Mouse (Mus musculus): ENCODE results near the gene Rexo5. TPM values are rescaled to one million over a fixed set of nuclear protein-coding genes. Genes with fewer than 3 reads are reported as not detected.

The Rexo5 gene
- total RNA-seq, 2 experiments from 2014 or later, result 1.7 to 2.2 TPM

DNA sequence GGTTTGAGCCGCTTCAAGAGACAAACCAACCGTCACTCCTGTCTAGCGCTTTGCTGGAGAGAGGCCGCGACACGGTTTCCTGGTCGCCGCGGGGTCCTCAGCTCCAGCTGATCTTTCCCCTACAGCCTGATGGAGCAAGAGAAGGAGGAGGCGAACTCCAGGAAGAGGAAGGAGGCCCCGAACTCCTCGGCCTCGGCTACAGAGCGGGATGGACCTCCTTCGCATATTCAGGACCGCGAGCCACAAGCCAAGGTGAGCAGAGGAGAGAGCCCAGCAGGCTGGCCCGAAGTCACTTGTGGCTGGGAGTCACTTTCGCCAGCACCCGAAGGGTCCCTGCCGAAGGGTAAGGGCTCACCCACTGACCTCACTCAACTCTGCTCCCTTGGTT lies 439 bp downstream of the Rexo5 start:
- H3K4me3 ChIP-seq, result peak overlapping the region; percentile 63

DNA sequence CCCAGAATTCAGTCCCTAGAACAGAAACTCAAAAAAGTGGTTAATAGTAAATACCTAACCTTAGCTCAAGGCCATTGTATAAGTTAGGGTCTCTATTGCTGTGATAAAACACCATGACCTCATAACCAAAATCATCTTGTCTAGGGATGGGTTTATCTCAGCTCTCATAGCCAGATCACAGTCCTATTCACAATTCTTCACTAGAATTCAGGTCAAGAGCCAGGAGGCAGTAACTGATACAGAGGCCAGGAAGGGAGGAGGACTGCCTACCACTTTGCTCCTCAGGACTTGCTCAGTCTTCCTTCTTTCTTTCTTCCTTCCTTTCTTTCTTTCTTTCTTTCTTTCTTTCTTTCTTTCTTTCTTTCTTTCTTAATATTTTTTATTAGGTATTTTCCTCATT lies 1.5 kb downstream of the Rexo5 start:
- Histone ChIP-seq H3K27ac (no peak overlapping the region), H3K4me3 (no peak overlapping the region)
- DNase-seq (ENCODE audit: low spot score in 2 of 2), result no peak
- TF ChIP-seq CTCF (conservative IDR thresholded peaks at IDR 0.05), result no peak

More for the DNA sequence above, 439 bp downstream of the Rexo5 start:
- H3K27ac ChIP-seq, result peak overlapping the region; percentile 86; the same call in 1 of the 2 replicates
- DNase-seq (ENCODE audit: low spot score in 2 of 2), result no peak
- no peak for TF ChIP-seq CTCF (conservative IDR thresholded peaks at IDR 0.05)

DNA sequence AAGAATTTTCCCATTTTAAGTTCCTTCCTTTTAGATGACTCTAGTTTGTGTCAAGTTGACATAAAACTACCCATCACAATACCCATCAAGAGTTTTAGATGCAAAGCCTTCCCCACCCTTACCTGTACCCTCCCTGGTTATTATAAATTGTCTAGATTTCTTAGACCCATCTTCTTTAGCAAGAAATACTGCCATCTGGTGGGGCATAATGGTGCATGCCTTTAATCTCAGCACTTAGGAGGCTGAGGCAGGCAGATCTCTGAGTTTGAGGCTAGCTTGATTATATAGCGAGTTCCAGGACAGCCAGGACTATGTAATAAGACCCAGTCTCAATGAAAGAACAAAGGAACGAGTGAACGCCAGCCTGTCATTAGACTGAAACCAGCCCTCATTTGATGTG lies 6.7 kb downstream of the Rexo5 start:
- Histone ChIP-seq H3K27ac (no peak overlapping the region), H3K4me3 (no peak overlapping the region)
- no peak for DNase-seq (ENCODE audit: low spot score in 2 of 2)
- TF ChIP-seq CTCF (conservative IDR thresholded peaks at IDR 0.05), result peak; percentile 49

DNA sequence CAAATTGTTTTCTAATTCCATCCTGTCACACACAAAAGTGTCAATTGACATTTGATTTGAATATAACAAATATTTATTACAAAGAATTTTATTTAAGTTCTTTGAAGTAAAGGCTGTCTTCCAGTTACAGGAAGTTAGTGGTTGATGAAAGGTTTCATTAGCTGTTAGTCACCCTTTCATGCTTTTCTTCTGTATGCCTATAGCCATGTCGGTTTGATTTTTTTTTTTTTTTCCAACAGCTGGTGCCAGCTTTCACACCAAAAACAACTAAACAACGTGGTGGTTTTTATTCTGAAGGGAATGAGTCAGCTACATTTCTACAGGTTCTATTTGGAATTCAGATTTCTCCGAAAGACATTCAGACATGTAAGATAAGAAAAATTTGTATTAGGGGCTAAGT lies 7.2 kb downstream of the Rexo5 start:
- TF ChIP-seq CTCF (conservative IDR thresholded peaks at IDR 0.05), result no peak
- H3K4me3 ChIP-seq, result no peak overlapping the region
- DNase-seq (ENCODE audit: low spot score in 2 of 2), result no peak
- H3K27ac ChIP-seq, result no peak overlapping the region

DNA sequence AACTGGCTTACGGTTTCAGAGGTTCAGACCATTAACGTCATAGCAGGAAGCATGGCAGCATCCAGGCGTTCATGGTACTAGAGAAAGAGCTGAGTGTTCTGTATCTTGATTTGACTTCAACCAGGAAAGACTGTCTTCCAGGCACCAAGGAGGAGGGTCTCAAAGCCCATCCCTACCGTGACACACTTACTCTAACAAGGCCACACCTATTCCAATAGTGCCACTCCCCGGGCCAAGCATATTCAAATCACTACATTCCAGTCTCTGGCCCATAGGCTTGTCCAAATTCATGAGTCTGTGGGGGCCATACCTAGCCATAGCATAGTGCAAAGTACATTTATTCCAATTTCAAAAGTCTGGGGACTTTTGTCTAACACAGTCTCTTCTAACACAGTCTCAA lies 13.6 kb downstream of the Rexo5 start:
- no peak for DNase-seq (ENCODE audit: low spot score in 2 of 2)
- Histone ChIP-seq H3K4me3 (no peak overlapping the region), H3K27ac (no peak overlapping the region)
- no peak for TF ChIP-seq CTCF (conservative IDR thresholded peaks at IDR 0.05)

DNA sequence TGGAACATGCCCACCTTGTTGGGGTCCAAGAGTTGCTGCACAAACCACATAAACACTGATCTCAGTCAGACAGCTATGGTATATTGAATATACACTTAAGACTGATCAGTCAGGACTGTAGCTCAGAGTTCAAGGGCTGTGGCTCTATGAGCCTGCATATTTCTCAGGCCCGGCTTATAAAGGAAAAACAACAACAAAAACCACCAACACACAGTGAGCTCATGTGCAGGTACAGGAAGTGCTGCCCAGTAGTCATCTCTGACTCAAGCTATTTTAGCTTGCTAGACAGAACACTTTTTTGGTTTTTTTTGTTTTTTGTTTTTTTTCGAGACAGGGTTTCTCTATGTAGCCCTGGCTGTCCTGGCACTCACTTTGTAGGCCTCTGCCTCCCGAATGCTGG lies 14.9 kb downstream of the Rexo5 start:
- Histone ChIP-seq H3K4me3 (no peak overlapping the region), H3K27ac (no peak overlapping the region)
- no peak for TF ChIP-seq CTCF (conservative IDR thresholded peaks at IDR 0.05)
- DNase-seq (ENCODE audit: low spot score in 2 of 2), result no peak

DNA sequence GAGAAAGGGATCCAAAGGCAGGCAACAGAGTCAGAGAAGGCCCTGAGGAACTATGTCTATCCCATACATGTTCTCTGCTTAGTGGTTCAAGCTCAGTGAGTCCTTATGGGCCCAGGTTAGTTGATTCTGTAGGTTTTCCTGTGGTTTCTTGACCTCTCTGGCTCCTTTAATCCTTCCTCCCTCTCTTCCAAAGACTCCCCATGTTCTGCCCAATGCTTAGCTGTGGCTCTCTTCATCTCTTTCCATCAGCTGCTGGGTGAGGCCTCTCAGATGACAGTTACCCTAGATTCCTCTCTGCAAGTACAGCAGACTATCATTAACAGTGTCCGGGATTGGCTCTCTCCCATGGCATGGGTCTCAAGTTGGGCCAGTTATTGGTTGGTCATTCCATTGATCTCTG lies 41.6 kb downstream of the Rexo5 start:
- DNase-seq (ENCODE audit: low spot score in 2 of 2), result no peak
- Histone ChIP-seq H3K4me3 (no peak overlapping the region), H3K27ac (no peak overlapping the region)
- no peak for TF ChIP-seq CTCF (conservative IDR thresholded peaks at IDR 0.05)

DNA sequence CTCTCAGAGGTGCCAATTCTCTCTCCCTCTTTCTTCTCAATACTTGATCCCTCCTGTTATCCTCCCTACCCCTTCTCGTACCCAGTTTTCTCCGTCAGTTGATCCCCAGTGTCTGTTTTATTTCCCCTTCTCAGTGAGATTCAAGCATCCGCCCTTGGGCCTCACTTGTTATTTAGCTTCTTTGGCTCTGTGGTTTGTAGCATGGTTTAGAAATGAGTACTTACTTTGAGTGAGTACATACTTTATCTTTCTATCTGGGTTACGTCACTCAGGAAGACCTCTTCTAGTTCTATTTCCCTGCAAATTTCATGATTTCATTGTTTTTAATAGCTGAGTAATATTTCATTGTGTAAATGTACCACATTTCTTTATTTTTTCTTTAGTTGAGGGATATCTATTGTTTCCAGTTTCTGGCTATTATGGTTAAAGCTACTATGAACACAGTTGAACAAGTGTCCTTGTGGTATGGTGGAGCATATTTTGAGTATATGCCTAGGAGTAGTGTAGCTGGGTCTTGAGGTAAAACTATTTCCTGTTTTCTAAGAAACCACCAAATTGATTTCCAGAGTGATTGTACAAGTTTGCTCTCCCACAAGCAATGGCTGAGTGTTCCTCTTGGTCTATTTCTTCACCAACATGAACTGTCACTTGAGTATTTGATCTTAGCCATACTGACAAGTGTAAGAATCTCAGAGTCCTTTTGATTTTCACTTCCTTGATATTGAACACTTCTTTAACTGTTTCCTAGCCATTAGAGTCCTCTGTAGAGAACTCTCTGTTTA lies 42.4 kb downstream of the Rexo5 start:
- TF ChIP-seq CTCF (conservative IDR thresholded peaks at IDR 0.05), result no peak
- H3K27ac ChIP-seq, result no peak overlapping the region
- no peak for DNase-seq (ENCODE audit: low spot score in 2 of 2)
- no peak overlapping the region for H3K4me3 ChIP-seq

DNA sequence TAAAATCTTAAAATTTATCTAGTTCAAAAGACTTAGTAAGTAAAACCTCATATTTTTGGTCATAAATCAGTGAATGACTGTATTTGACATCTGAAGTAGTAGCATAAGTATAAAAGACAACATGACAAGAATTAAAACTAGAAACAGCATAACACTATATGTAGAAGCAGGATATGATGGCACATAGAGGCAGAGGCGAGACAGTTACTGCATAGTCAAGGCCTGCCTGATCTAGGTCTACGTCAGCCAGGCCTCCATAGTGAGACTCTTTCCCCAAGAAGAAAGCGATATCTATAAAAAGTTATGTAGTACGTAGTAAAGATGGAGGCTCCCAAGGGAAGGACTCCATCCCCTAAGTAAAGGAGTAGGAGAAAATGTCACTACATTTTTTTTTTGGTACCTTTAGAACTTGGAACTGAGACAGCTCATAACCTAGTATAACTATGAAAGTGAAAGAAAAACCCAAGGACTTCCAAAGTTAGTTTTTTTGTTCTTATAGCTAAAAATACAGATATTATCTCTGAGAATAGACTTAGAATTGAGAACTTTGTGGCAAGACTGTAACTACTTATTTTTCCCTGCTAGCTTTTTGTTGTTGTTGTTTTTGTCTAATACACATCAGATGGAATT lies 48.1 kb downstream of the Rexo5 start:
- DNase-seq (ENCODE audit: low spot score in 2 of 2), result no peak
- H3K4me3 ChIP-seq, result no peak overlapping the region
- TF ChIP-seq CTCF (conservative IDR thresholded peaks at IDR 0.05), result no peak
- H3K27ac ChIP-seq, result no peak overlapping the region

DNA sequence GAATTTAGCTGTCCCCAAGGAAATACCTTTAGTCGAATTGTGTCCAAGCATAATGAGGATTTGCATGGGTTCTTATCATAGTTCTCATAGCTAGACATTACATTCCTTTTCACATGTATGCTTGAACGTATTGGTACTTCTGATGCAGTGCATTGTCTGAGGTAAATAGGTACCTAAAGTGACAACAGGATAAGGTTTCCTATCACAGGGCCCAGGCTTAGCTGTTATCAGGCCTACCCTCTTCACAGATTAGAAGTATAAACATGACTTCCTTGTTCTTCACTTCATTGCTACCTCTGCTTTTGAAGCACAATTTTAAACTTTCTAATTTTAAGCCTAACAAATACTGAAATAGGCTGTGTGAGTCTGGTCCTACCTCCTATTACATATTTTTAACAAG lies 51.7 kb downstream of the Rexo5 start:
- no peak overlapping the region for H3K27ac ChIP-seq

DNA sequence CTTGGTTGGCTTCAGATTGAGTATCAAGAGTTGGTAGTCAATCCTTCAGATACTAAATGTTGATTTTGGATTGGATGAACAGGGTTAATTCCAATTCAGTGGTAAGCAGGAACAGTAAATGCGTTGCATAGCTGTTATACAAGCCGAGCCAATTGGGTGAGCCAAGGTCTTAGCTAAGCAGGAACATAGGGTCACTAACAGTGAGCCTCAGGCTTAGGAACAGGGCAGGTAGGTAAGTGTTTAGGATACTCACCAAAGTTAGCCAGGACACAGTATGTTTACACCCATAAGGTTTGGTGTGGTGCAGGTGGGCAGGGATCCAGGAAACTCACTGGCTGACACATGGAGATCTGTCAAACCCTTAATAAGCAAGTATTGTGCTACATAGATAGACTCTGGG lies 53.6 kb downstream of the Rexo5 start:
- no peak overlapping the region for H3K4me3 ChIP-seq
- H3K27ac ChIP-seq, result no peak overlapping the region
- TF ChIP-seq CTCF (conservative IDR thresholded peaks at IDR 0.05), result no peak
- DNase-seq (ENCODE audit: low spot score in 2 of 2), result no peak

More for the DNA sequence above, 51.7 kb downstream of the Rexo5 start:
- H3K4me3 ChIP-seq, result no peak overlapping the region
- DNase-seq (ENCODE audit: low spot score in 2 of 2), result no peak
- no peak for TF ChIP-seq CTCF (conservative IDR thresholded peaks at IDR 0.05)

DNA sequence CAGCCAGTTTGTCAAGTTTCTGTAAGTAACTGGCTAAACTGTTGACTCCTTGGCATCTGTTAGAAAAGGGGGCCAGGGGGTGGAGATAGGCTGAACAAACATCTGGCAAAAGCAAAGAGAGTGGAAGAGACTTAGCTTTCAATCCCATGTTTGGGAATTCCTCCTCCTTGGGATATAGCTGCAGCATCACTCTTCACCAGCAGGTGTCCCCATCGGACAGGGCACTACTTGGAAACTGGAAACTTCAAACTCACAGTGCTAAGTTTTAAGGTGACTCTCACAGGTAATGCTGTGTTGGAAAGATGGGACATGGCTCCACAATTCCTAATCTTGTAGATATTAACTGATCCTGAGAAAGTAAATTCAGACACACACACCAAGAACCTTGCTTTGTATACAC lies 55.3 kb downstream of the Rexo5 start:
- no peak overlapping the region for H3K4me3 ChIP-seq
- no peak overlapping the region for H3K27ac ChIP-seq
- peak; percentile 97 for TF ChIP-seq CTCF (conservative IDR thresholded peaks at IDR 0.05)
- peak; percentile 34 to 74 for DNase-seq (ENCODE audit: low spot score in 2 of 2)

DNA sequence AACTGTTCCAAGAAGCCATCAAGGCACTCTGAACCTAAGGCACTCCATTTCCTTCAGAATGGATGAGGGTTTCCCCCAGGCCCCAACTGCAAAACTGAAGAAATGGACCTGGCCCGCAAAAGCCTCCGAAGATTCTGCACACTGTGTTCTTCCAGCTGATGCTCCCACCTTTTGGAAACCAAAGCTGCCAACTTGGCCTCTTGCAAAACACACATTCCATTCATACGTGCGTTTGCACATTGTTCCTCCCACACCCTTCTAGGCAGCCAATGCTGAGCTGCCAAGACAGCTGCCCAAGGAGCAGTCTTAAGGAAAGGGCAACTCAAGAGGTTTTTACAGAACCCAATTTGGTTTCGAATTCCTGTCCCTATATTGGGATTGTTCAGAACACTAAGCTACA lies 56.9 kb downstream of the Rexo5 start:
- TF ChIP-seq CTCF (conservative IDR thresholded peaks at IDR 0.05), result no peak
- Histone ChIP-seq H3K27ac (no peak overlapping the region), H3K4me3 (no peak overlapping the region)
- DNase-seq (ENCODE audit: low spot score in 2 of 2), result no peak

DNA sequence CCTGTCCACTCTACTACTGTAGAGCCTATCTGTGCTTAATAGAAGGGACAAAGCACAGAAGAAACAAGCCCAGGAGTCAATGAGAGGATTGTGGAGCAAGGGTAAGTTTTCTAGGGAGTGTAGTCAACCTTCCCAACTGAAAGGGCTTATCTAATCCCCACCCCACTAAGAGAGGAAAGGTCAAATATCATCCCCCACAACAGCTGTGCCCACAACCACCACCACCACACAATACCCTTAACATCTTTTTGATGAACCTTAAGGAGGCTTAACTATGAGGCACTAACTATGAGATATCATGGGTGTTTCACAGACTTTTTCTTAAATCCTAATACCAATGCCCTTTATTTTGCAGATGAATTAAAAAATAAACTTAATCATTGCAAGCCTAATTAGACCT lies 58.7 kb downstream of the Rexo5 start:
- TF ChIP-seq CTCF (conservative IDR thresholded peaks at IDR 0.05), result no peak
- no peak overlapping the region for H3K27ac ChIP-seq

More for the DNA sequence above, 58.7 kb downstream of the Rexo5 start:
- no peak for DNase-seq (ENCODE audit: low spot score in 2 of 2)
- H3K4me3 ChIP-seq, result no peak overlapping the region
